Mouse (Mus musculus) liver, embryonic 14.5 days (tissue): ENCODE measurements around the gene Rubcn.

ENCODE experiments used
- CTCF ChIP-seq: IDR thresholded peaks from 2 replicates; pipeline ENCODE4 v1.5.1; 2016; ENCODE audit warnings: antibody characterized with exemption, low read depth, control low read depth
- EP300 ChIP-seq: IDR thresholded peaks from 2 replicates; pipeline ENCODE4 v1.6.1; 2016; ENCODE audit warnings: antibody characterized with exemption, low read depth

GRCm38 (mm10) chr16:32901360-32902050 is 23.9 kb upstream of the Rubcn start:
- no peak for TF ChIP-seq CTCF
- no peak for TF ChIP-seq EP300
